Mouse (Mus musculus) stomach, adult 2 months (tissue): ENCODE data around the gene Pygo1. TPM values are rescaled to one million over a fixed set of nuclear protein-coding genes. Genes with fewer than 3 reads are reported as not detected.

Experiments used
- polyA plus RNA-seq: library from polyadenylated mRNA; depleted of rRNA; stranded (reverse); fragments of >200 nt; gene quantifications from 2 replicates; pipeline ENCODE4 v1.2.3, GENCODE M21; 2012; rRNA removed

Gene Pygo1
- polyA plus RNA-seq = 0.09 and 0.11 TPM in 2 replicates

GRCm38 (mm10) chr9:72925021-72925934 is at the start of gene Pygo1:
TSS of gene Pygo1 (plus strand) at chr9:72925645.

GRCm38 (mm10) chr9:72958521-72959450 is 33.3 kb downstream of the Pygo1 start, which contains the start of the genes Dyx1c1 and Gm44503:
TSS of gene Dyx1c1 (plus strand) at chr9:72958785.
TSS of gene Gm44503 (plus strand) at chr9:72958852.

DNA sequence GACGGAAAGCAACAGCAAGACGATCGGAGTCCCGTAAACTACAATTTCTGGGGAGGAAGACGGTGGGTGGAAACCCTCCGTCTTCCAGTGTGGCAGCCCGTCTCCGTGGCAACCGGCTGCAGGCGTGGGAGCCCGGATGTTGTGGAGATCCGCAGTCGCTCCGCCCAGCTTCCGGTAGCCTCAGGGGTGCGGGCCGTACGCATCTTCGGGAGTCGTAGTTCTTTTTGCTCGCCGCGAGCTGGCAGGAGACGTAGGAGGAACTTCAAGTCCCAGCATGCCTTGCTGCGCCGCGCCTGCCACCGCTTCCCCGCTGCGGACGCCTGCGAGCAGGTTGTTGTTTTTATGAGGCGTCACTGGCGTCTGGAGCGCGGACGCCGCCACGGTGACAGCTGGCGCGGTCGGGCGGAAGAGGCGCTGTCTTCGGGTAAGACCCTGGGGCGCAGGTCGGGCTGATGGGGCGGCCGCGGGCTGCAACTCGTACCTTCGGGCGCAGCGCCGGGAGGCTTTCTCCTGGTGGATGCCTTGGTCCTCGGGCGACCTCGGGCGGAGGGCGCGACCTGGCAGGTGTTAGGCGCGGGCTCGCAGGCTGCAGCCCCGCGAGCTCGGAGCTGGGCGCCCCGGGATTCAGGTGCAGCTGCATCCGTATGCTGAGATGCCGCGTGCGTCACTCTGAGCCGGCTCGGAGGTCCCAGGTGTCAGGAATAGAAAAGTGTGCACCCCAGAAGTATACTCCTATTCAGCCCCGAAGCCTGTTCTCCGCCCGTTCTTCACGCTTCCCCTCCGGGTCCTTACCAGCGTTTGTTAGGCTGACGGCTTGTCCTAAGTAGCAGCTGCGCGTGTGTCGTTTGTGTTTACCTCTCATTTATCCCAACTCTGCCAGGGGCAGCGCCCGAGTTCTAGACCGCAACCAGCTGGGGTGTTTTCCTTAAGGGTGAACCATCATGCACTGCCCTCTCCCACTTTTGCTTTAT is 60.1 kb downstream of the Pygo1 start, which contains the start of the genes Ccpg1os and Ccpg1:
Ccpg1os (minus strand) TSS at position 133 of the 971 bp plus-strand sequence.
Ccpg1 (plus strand) TSS at position 180 of the 971 bp plus-strand sequence.

Other genes starting within 250 kb of the Pygo1 start
- gene Prtg, start 118.8 kb upstream of the Pygo1 start, polyA plus RNA-seq = 0.01 TPM in 2 replicates
- 0.08 TPM in 1 of 2 replicates, not detected in the other for gene Dyx1c1, start 33.1 kb downstream of the Pygo1 start, polyA plus RNA-seq
- gene Gm44503, start 33.2 kb downstream of the Pygo1 start, polyA plus RNA-seq = 0.02 TPM in 1 of 2 replicates, not detected in the other
- gene Ccpg1os, start 59.7 kb downstream of the Pygo1 start, polyA plus RNA-seq = 3.1 and 3.8 TPM in 2 replicates
- 2.0 and 3.0 TPM in 2 replicates for gene Ccpg1, start 59.8 kb downstream of the Pygo1 start, polyA plus RNA-seq
- 2.3 and 3.5 TPM in 2 replicates for gene Pigb, start 114.7 kb downstream of the Pygo1 start, polyA plus RNA-seq
- gene Rab27a, start 119.2 kb downstream of the Pygo1 start, polyA plus RNA-seq = 11.3 and 14.0 TPM in 2 replicates
- 0.70 and 2.7 TPM in 2 replicates for gene Khdc3, start 176.2 kb downstream of the Pygo1 start, polyA plus RNA-seq
- not detected in 2 replicates for gene Gm20509, start 176.8 kb downstream of the Pygo1 start, polyA plus RNA-seq
- gene Rsl24d1, start 187.8 kb downstream of the Pygo1 start, polyA plus RNA-seq = 2.0 and 3.3 TPM in 2 replicates